Mouse (Mus musculus) ES-E14 (cell line): ENCODE data around the gene Robo1. TPM values are rescaled to one million over a fixed set of nuclear protein-coding genes. Genes with fewer than 3 reads are reported as not detected.

Source experiments
- DNase-seq: peaks from one replicate; pipeline ENCODE4 v3.0.0-alpha.2; 2013; ENCODE audit warnings: low read depth, low spot score
- H3K27ac ChIP-seq: 2 replicates; pipeline ENCODE4 v1.5.1; 2012; ENCODE audit warnings: low read depth, mild to moderate bottlenecking, low read length, moderate library complexity, mixed read lengths; ENCODE audit not compliant: poor library complexity, insufficient read depth, severe bottlenecking
- H3K36me3 ChIP-seq: 2 replicates; pipeline ENCODE4 v1.6.1; 2012; ENCODE audit warnings: mild to moderate bottlenecking, low read length, moderate library complexity, mixed read lengths; ENCODE audit not compliant: control insufficient read depth, poor library complexity, insufficient read depth, severe bottlenecking
- H3K4me1 ChIP-seq, 2 experiments: fragments of 150-350 bp in 1 of 2; sonication (generic) in 1 of 2; 2 replicates each; pipeline ENCODE4 v1.6.1; 2012; ENCODE audit warnings: low read length in 2 of 2, mild to moderate bottlenecking in 1 of 2, mixed read lengths in 1 of 2; ENCODE audit not compliant: control insufficient read depth in 2 of 2, insufficient read depth in 2 of 2, poor library complexity in 1 of 2
- H3K4me3 ChIP-seq, 2 experiments: fragments of 150-350 bp in 1 of 2; sonication (generic) in 1 of 2; 2 replicates each; pipeline ENCODE4 v1.5.1; 2012; ENCODE audit warnings: low read length in 2 of 2, low read depth in 1 of 2, mild to moderate bottlenecking in 1 of 2, mixed read lengths in 1 of 2; ENCODE audit not compliant: insufficient read depth in 1 of 2, poor library complexity in 1 of 2, severe bottlenecking in 1 of 2
- H3K9ac ChIP-seq: 2 replicates; pipeline ENCODE4 v1.6.1; 2012; ENCODE audit warnings: low read depth, mild to moderate bottlenecking, low read length, mixed read lengths; ENCODE audit not compliant: poor library complexity, insufficient read depth, severe bottlenecking
- H3K9me3 ChIP-seq: fragments of 150-350 bp; sonication (generic); 2 replicates; pipeline ENCODE4 v1.6.1; 2012; ENCODE audit warnings: low read depth, mild to moderate bottlenecking, low read length; ENCODE audit not compliant: control insufficient read depth, insufficient read depth
- CHD2 ChIP-seq: IDR thresholded peaks from 2 replicates; pipeline ENCODE4 v1.6.1; 2014; ENCODE audit warnings: mild to moderate bottlenecking, low read depth, low read length, inconsistent platforms
- HCFC1 ChIP-seq: IDR thresholded peaks from 2 replicates; pipeline ENCODE4 v1.6.1; 2012; ENCODE audit warnings: low read length, inconsistent platforms, borderline replicate concordance; ENCODE audit not compliant: insufficient read depth
- MAFK ChIP-seq: IDR thresholded peaks from 2 replicates; pipeline ENCODE4 v1.6.1; 2014; ENCODE audit warnings: mild to moderate bottlenecking, low read depth, low read length, inconsistent platforms; ENCODE audit not compliant: insufficient read depth
- ZC3H11A ChIP-seq: IDR thresholded peaks from 2 replicates; pipeline ENCODE4 v1.6.1; 2012; ENCODE audit warnings: low read depth, mild to moderate bottlenecking, inconsistent platforms, low read length, borderline replicate concordance
- ZNF384 ChIP-seq: IDR thresholded peaks from 2 replicates; pipeline ENCODE4 v1.6.1; 2012; ENCODE audit warnings: low read depth, low read length, inconsistent platforms
- in situ Hi-C, 2 experiments: fragments of 600-800 bp; cut with MboI; formaldehyde crosslinking; loops; one replicate each; pipeline ENCODE4 v1.15.1; 2025; ENCODE audit warnings: low sequenced_read_pairs in 2 of 2, inconsistent platforms in 1 of 2; ENCODE audit not compliant: unreplicated experiment in 2 of 2
- total RNA-seq: library from RNA; depleted of rRNA; stranded (reverse); fragments of 300-350 nt; gene quantifications from 2 replicates; pipeline ENCODE4 v1.2.3, GENCODE M21; 2012

The Robo1 gene
- total RNA-seq, 1 experiment: 20.5 TPM

- no peak for DNase-seq
- no peaks in the 10 kb centered on the region for H3K9me3 ChIP-seq
- no peak for TF ChIP-seq ZC3H11A
- no peak for TF ChIP-seq MAFK
- TF ChIP-seq HCFC1: no peak
- no peak for TF ChIP-seq ZNF384
- TF ChIP-seq CHD2: no peak
- no peak overlapping the region for H3K9ac ChIP-seq
- in situ Hi-C loops: loop anchor here (10.0 to 25.0 kb wide), 3 partner anchors 315 to 362 kb away; no protein-coding TSS in a partner anchor
- no peak overlapping the region for H3K27ac ChIP-seq
- H3K36me3 ChIP-seq: no peaks in the 10 kb centered on the region
- no peaks in the 10 kb centered on the region for H3K4me1 ChIP-seq
- no peak overlapping the region for H3K4me3 ChIP-seq
Observed at GRCm38 (mm10) chr16:72976849-72977576, 668.9 kb downstream of the Robo1 start.

GRCm38 (mm10) chr16:72979407-72980219 is 671.5 kb downstream of the Robo1 start:
- in situ Hi-C loops: loop anchor here (10.0 to 25.0 kb wide), 4 partner anchors 317 to 365 kb away; no protein-coding TSS in a partner anchor

GRCm38 (mm10) chr16:72990376-72991167 is 682.5 kb downstream of the Robo1 start:
- Histone ChIP-seq H3K27ac (no peak overlapping the region), H3K9me3 (no peaks in the 10 kb centered on the region), H3K36me3 (no peaks in the 10 kb centered on the region), H3K4me1 (no peaks in the 10 kb centered on the region), H3K9ac (no peak overlapping the region), H3K4me3 (no peak overlapping the region)
- DNase-seq: no peak
- in situ Hi-C loops: loop anchor here (10.0 to 25.0 kb wide), 2 partner anchors 164 to 328 kb away; no protein-coding TSS in a partner anchor
- TF ChIP-seq HCFC1 (no peak), MAFK (no peak), ZNF384 (no peak), CHD2 (no peak), ZC3H11A (no peak)

More at GRCm38 (mm10) chr16:72979407-72980219, 671.5 kb downstream of the Robo1 start:
- TF ChIP-seq CHD2: no peak
- no peak for TF ChIP-seq ZNF384
- peak; percentile 90 for TF ChIP-seq ZC3H11A
- no peak for TF ChIP-seq HCFC1
- TF ChIP-seq MAFK: no peak
- Histone ChIP-seq H3K9me3 (no peaks in the 10 kb centered on the region), H3K4me1 (no peaks in the 10 kb centered on the region), H3K27ac (no peak overlapping the region), H3K9ac (no peak overlapping the region), H3K36me3 (no peaks in the 10 kb centered on the region), H3K4me3 (no peak overlapping the region)
- peak; percentile 54 for DNase-seq

- H3K27ac ChIP-seq: no peak overlapping the region
- no peak for TF ChIP-seq MAFK
- TF ChIP-seq ZNF384: no peak
- no peak for TF ChIP-seq HCFC1
- TF ChIP-seq ZC3H11A: no peak
- H3K9ac ChIP-seq: no peak overlapping the region
- no peak overlapping the region for H3K4me3 ChIP-seq
- in situ Hi-C loops: loop anchor here (10.0 to 25.0 kb wide), 2 partner anchors 162 to 331 kb away; no protein-coding TSS in a partner anchor
- H3K36me3 ChIP-seq: no peaks in the 10 kb centered on the region
- DNase-seq: no peak
- no peaks in the 10 kb centered on the region for H3K9me3 ChIP-seq
- no peaks in the 10 kb centered on the region for H3K4me1 ChIP-seq
Observed at GRCm38 (mm10) chr16:72993189-72993588, 685.1 kb downstream of the Robo1 start.
